Mouse (Mus musculus): Measurements from ENCODE around the gene Gas1. TPM values are rescaled to one million over a fixed set of nuclear protein-coding genes. Genes with fewer than 3 reads are reported as not detected.
A peak's percentile ranks its signal among the peaks of the same experiment; 100 is the strongest.

The Gas1 gene
- 15.3 and 18.2 TPM in 2 replicates for polyA plus RNA-seq (2012; rRNA removed)

GRCm38 (mm10) chr13:60177106-60177796, at the start of gene Gas1:
Gas1 (minus strand) TSS chr13:60177365.
- peak; percentile 14 for DNase-seq (ENCODE audit: low read depth, low spot score)
- 1% methylated on average over 59 of the region's 59 CpGs for WGBS

GRCm38 (mm10) chr13:60226251-60226836, 49.2 kb upstream of the Gas1 start:
- DNase-seq (ENCODE audit: low read depth, low spot score): no peak
- 18% methylated on average over 9 of the region's 9 CpGs for WGBS

GRCm38 (mm10) chr13:60225736-60226135, 48.6 kb upstream of the Gas1 start:
- DNase-seq (ENCODE audit: low read depth, low spot score): no peak
- 38% methylated on average over 1 of the region's 1 CpGs for WGBS

GRCm38 (mm10) chr13:60225276-60225675, 48.1 kb upstream of the Gas1 start:
- no peak for DNase-seq (ENCODE audit: low read depth, low spot score)
- 89% methylated on average over 5 of the region's 5 CpGs for WGBS

GRCm38 (mm10) chr13:60223797-60224196, 46.6 kb upstream of the Gas1 start:
- DNase-seq (ENCODE audit: low read depth, low spot score): no peak
- WGBS: 56% methylated on average over 2 of the region's 2 CpGs

GRCm38 (mm10) chr13:60222336-60222735, 45.2 kb upstream of the Gas1 start:
- DNase-seq (ENCODE audit: low read depth, low spot score): no peak
- 75% methylated on average over 11 of the region's 11 CpGs for WGBS

- WGBS: 62% methylated on average over 7 of the region's 7 CpGs
- no peak for DNase-seq (ENCODE audit: low read depth, low spot score)
These were observed 36.7 kb upstream of the Gas1 start for GRCm38 (mm10) chr13:60213896-60214295.

GRCm38 (mm10) chr13:60207135-60207601, 30.0 kb upstream of the Gas1 start:
- 84% methylated on average over 6 of the region's 6 CpGs for whole genome bisulfite sequencing
- no peak for DNase-seq (ENCODE audit: low read depth, low spot score)

GRCm38 (mm10) chr13:60204746-60205145, 27.6 kb upstream of the Gas1 start:
- DNase-seq (ENCODE audit: low read depth, low spot score): no peak
- WGBS: 85% methylated on average over 6 of the region's 6 CpGs

GRCm38 (mm10) chr13:60193273-60193672, 16.1 kb upstream of the Gas1 start:
- DNase-seq (ENCODE audit: low read depth, low spot score): no peak
- 13% methylated on average over 6 of the region's 6 CpGs for WGBS

GRCm38 (mm10) chr13:60189923-60190322, 12.8 kb upstream of the Gas1 start:
- DNase-seq (ENCODE audit: low read depth, low spot score): no peak
- 58% methylated on average over 10 of the region's 10 CpGs for WGBS

- WGBS: 84% methylated on average over 8 of the region's 8 CpGs
- DNase-seq (ENCODE audit: low read depth, low spot score): no peak
These were observed 11.8 kb upstream of the Gas1 start for GRCm38 (mm10) chr13:60188952-60189351.

- WGBS: 65% methylated on average over 2 of the region's 2 CpGs
- no peak for DNase-seq (ENCODE audit: low read depth, low spot score)
These were observed 10.1 kb upstream of the Gas1 start for GRCm38 (mm10) chr13:60187276-60187675.

GRCm38 (mm10) chr13:60182346-60182745, 5.2 kb upstream of the Gas1 start:
- WGBS: 29% methylated on average over 4 of the region's 4 CpGs

GRCm38 (mm10) chr13:60179641-60180040, 2.5 kb upstream of the Gas1 start:
- no peak for DNase-seq (ENCODE audit: low read depth, low spot score)
- WGBS: 77% methylated on average over 4 of the region's 4 CpGs

More at GRCm38 (mm10) chr13:60182346-60182745, 5.2 kb upstream of the Gas1 start:
- DNase-seq (ENCODE audit: low read depth, low spot score): no peak

GRCm38 (mm10) chr13:60178416-60178815, 1.3 kb upstream of the Gas1 start:
- peak; percentile 65 for DNase-seq (ENCODE audit: low read depth, low spot score)
- under 1% methylated on average over 15 of the region's 15 CpGs for WGBS

- WGBS: 1% methylated on average over 13 of the region's 13 CpGs
- no peak for DNase-seq (ENCODE audit: low read depth, low spot score)
These were observed 589 bp upstream of the Gas1 start for GRCm38 (mm10) chr13:60177797-60178110.

- DNase-seq (ENCODE audit: low read depth, low spot score): no peak
- 1% methylated on average over 44 of the region's 53 CpGs for WGBS
These were observed 424 bp downstream of the Gas1 start for GRCm38 (mm10) chr13:60176776-60177105.

GRCm38 (mm10) chr13:60176136-60176775, 909 bp downstream of the Gas1 start:
- DNase-seq (ENCODE audit: low read depth, low spot score): no peak
- WGBS: 1% methylated on average over 82 of the region's 82 CpGs

GRCm38 (mm10) chr13:60175490-60176135, 1.6 kb downstream of the Gas1 start:
- DNase-seq (ENCODE audit: low read depth, low spot score): no peak
- WGBS: 2% methylated on average over 59 of the region's 59 CpGs

GRCm38 (mm10) chr13:60174953-60175352, 2.2 kb downstream of the Gas1 start:
- WGBS: 10% methylated on average over 7 of the region's 7 CpGs
- no peak for DNase-seq (ENCODE audit: low read depth, low spot score)
